Mouse (Mus musculus) heart, embryonic 12.5 days (tissue): Measurements from ENCODE around the gene Ube2g1. TPM values are rescaled to one million over a fixed set of nuclear protein-coding genes. Genes with fewer than 3 reads are reported as not detected.

ENCODE experiments used
- ATAC-seq: fragments of 200-750 bp; cut with Nextera tagmentation; 2 replicates; pipeline ENCODE4 v1.8.0; 2017; ENCODE audit warnings: moderate TSS enrichment, moderate library complexity; ENCODE audit not compliant: insufficient number of reproducible peaks, low FRiP score
- H3K27ac ChIP-seq: fragments of 300-500 bp; sonication (generic); 2 replicates; pipeline ENCODE4 v1.5.1; 2016; ENCODE audit warnings: mild to moderate bottlenecking, moderate library complexity; ENCODE audit not compliant: poor library complexity, severe bottlenecking
- H3K27me3 ChIP-seq: fragments of 300-500 bp; sonication (generic); replicated peaks from 2 replicates; pipeline ENCODE4 v1.6.1; 2016; ENCODE audit warnings: mild to moderate bottlenecking, moderate library complexity
- H3K36me3 ChIP-seq: fragments of 300-500 bp; sonication (generic); 2 replicates; pipeline ENCODE4 v1.6.1; 2016; ENCODE audit warnings: mild to moderate bottlenecking, moderate library complexity
- H3K4me1 ChIP-seq: fragments of 300-500 bp; sonication (generic); replicated peaks from 2 replicates; pipeline ENCODE4 v1.6.1; 2016; ENCODE audit warnings: mild to moderate bottlenecking
- H3K4me2 ChIP-seq: fragments of 300-500 bp; sonication (generic); 2 replicates; pipeline ENCODE4 v1.6.1; 2016; ENCODE audit warnings: mild to moderate bottlenecking, moderate library complexity
- H3K4me3 ChIP-seq: fragments of 300-500 bp; sonication (generic); 2 replicates; pipeline ENCODE4 v1.5.1; 2016; ENCODE audit warnings: mild to moderate bottlenecking
- H3K9ac ChIP-seq: fragments of 300-500 bp; sonication (generic); 2 replicates; pipeline ENCODE4 v1.6.1; 2016; ENCODE audit warnings: mild to moderate bottlenecking, moderate library complexity
- H3K9me3 ChIP-seq: fragments of 300-500 bp; sonication (generic); replicated peaks from 2 replicates; pipeline ENCODE4 v1.6.1; 2016; ENCODE audit warnings: mild to moderate bottlenecking, moderate library complexity
- WGBS: fragments of 180-500 bp; shearing (Covaris S2); methylation state at CpG from one replicate; pipeline ENCODE4 v1.1.7; 2016; 5-methylcytosine and 5-hydroxymethylcytosine counted together
- polyA plus RNA-seq: library from polyadenylated mRNA; unstranded; fragments of >200 nt; fragmentation: Nextera tagmentation; extraction: Ambion mirVana; gene quantifications from 2 replicates; pipeline ENCODE4 v1.2.1, GENCODE M21; 2016

Ube2g1 gene
- polyA plus RNA-seq, 1 experiment from 2014 or later = 68.5 TPM

- H3K4me2 ChIP-seq = peak overlapping the region; percentile 92
- peaks cover 4% of the 10 kb centered on the region; the same call in 1 of the 2 replicates for H3K27me3 ChIP-seq
- ATAC-seq = no peak
- WGBS = 1% methylated on average over 24 of the region's 24 CpGs
- peak overlapping the region; percentile 53 for H3K4me3 ChIP-seq
- H3K9me3 ChIP-seq = no peaks in the 10 kb centered on the region
- no peak overlapping the region for H3K27ac ChIP-seq
- no peaks in the 10 kb centered on the region for H3K36me3 ChIP-seq
- H3K4me1 ChIP-seq = no peaks in the 10 kb centered on the region; the same call in 1 of the 2 replicates
- peak overlapping the region; percentile 53 for H3K9ac ChIP-seq
These were observed 30.4 kb upstream of the Ube2g1 start for GRCm38 (mm10) chr11:72576466-72577351.

- no peak overlapping the region for H3K4me2 ChIP-seq
- H3K27ac ChIP-seq = no peak overlapping the region
- no peak for ATAC-seq
- H3K36me3 ChIP-seq = no peaks in the 10 kb centered on the region
- 71% methylated on average over 4 of the region's 4 CpGs for whole genome bisulfite sequencing
- H3K27me3 ChIP-seq = peaks cover 4% of the 10 kb centered on the region; the same call in 1 of the 2 replicates
- H3K9me3 ChIP-seq = no peaks in the 10 kb centered on the region
- H3K9ac ChIP-seq = no peak overlapping the region
- H3K4me3 ChIP-seq = no peak overlapping the region
- no peaks in the 10 kb centered on the region; the same call in 1 of the 2 replicates for H3K4me1 ChIP-seq
These were observed 28.6 kb upstream of the Ube2g1 start for GRCm38 (mm10) chr11:72578471-72578870.

- no peaks in the 10 kb centered on the region; the same call in 1 of the 2 replicates for H3K4me1 ChIP-seq
- no peak overlapping the region for H3K4me2 ChIP-seq
- WGBS = 76% methylated on average over 8 of the region's 8 CpGs
- no peak overlapping the region for H3K9ac ChIP-seq
- no peak for ATAC-seq
- H3K36me3 ChIP-seq = no peaks in the 10 kb centered on the region
- H3K4me3 ChIP-seq = no peak overlapping the region
- H3K27ac ChIP-seq = no peak overlapping the region
- peaks cover 4% of the 10 kb centered on the region; the same call in 1 of the 2 replicates for H3K27me3 ChIP-seq
- no peaks in the 10 kb centered on the region for H3K9me3 ChIP-seq
These were observed 25.3 kb upstream of the Ube2g1 start for GRCm38 (mm10) chr11:72581609-72582447.

GRCm38 (mm10) chr11:72582448-72582705 lies 24.7 kb upstream of the Ube2g1 start:
- no peak overlapping the region for H3K4me2 ChIP-seq
- WGBS = 89% methylated on average over 3 of the region's 3 CpGs
- ATAC-seq = no peak
- no peaks in the 10 kb centered on the region for H3K36me3 ChIP-seq
- H3K9ac ChIP-seq = no peak overlapping the region
- H3K4me1 ChIP-seq = no peaks in the 10 kb centered on the region
- no peak overlapping the region for H3K27ac ChIP-seq
- H3K9me3 ChIP-seq = no peaks in the 10 kb centered on the region
- peaks cover 4% of the 10 kb centered on the region; the same call in 1 of the 2 replicates for H3K27me3 ChIP-seq
- H3K4me3 ChIP-seq = no peak overlapping the region

- Histone ChIP-seq H3K9ac (no peak overlapping the region), H3K9me3 (no peaks in the 10 kb centered on the region), H3K4me2 (no peak overlapping the region), H3K4me3 (no peak overlapping the region), H3K27me3 (peaks cover 4% of the 10 kb centered on the region; the same call in 1 of the 2 replicates), H3K36me3 (no peaks in the 10 kb centered on the region), H3K4me1 (0 out of 2 replicates have a peak, but pooled peaks cover 3% of the 10 kb centered on the region), H3K27ac (no peak overlapping the region)
- no peak for ATAC-seq
- WGBS = 85% methylated on average over 2 of the region's 2 CpGs
These were observed 24.0 kb upstream of the Ube2g1 start for GRCm38 (mm10) chr11:72583092-72583491.

- Histone ChIP-seq H3K36me3 (no peaks in the 10 kb centered on the region), H3K9me3 (no peaks in the 10 kb centered on the region), H3K9ac (no peak overlapping the region), H3K4me2 (no peak overlapping the region), H3K4me3 (no peak overlapping the region), H3K27me3 (no peaks in the 10 kb centered on the region), H3K4me1 (0 out of 2 replicates have a peak, but pooled peaks cover 3% of the 10 kb centered on the region), H3K27ac (no peak overlapping the region)
- 89% methylated on average over 3 of the region's 3 CpGs for WGBS
- ATAC-seq = no peak
These were observed 20.5 kb upstream of the Ube2g1 start for GRCm38 (mm10) chr11:72586570-72586969.

- Histone ChIP-seq H3K27ac (no peak overlapping the region), H3K9me3 (no peaks in the 10 kb centered on the region)
- 40% methylated on average over 7 of the region's 7 CpGs for WGBS
These were observed 19.4 kb upstream of the Ube2g1 start for GRCm38 (mm10) chr11:72587537-72588233.

GRCm38 (mm10) chr11:72595010-72595737 lies 11.9 kb upstream of the Ube2g1 start:
- Histone ChIP-seq H3K27ac (no peak overlapping the region), H3K4me1 (no peaks in the 10 kb centered on the region), H3K36me3 (no peaks in the 10 kb centered on the region), H3K4me3 (no peak overlapping the region), H3K4me2 (no peak overlapping the region), H3K27me3 (no peaks in the 10 kb centered on the region), H3K9me3 (no peaks in the 10 kb centered on the region), H3K9ac (no peak overlapping the region)
- ATAC-seq = no peak
- 63% methylated on average over 2 of the region's 2 CpGs for WGBS

More at GRCm38 (mm10) chr11:72587537-72588233, 19.4 kb upstream of the Ube2g1 start:
- H3K36me3 ChIP-seq = no peaks in the 10 kb centered on the region
- no peak for ATAC-seq
- H3K4me3 ChIP-seq = no peak overlapping the region
- no peak overlapping the region for H3K4me2 ChIP-seq
- H3K9ac ChIP-seq = no peak overlapping the region
- no peaks in the 10 kb centered on the region for H3K27me3 ChIP-seq
- 0 out of 2 replicates have a peak, but pooled peaks cover 3% of the 10 kb centered on the region for H3K4me1 ChIP-seq

GRCm38 (mm10) chr11:72597780-72598179 lies 9.3 kb upstream of the Ube2g1 start:
- no peaks in the 10 kb centered on the region for H3K27me3 ChIP-seq
- H3K4me3 ChIP-seq = no peak overlapping the region
- no peaks in the 10 kb centered on the region for H3K36me3 ChIP-seq
- no peaks in the 10 kb centered on the region for H3K9me3 ChIP-seq
- no peak overlapping the region for H3K9ac ChIP-seq
- H3K27ac ChIP-seq = no peak overlapping the region
- no peak overlapping the region for H3K4me2 ChIP-seq
- no peak for ATAC-seq
- H3K4me1 ChIP-seq = no peaks in the 10 kb centered on the region
- WGBS = 78% methylated on average over 4 of the region's 4 CpGs

- Histone ChIP-seq H3K4me2 (peak overlapping the region; percentile 63), H3K27ac (peak overlapping the region; percentile 98), H3K36me3 (no peaks in the 10 kb centered on the region), H3K9ac (peak overlapping the region; percentile 96), H3K4me1 (peaks cover 13% of the 10 kb centered on the region), H3K4me3 (peak overlapping the region; percentile 88), H3K9me3 (no peaks in the 10 kb centered on the region), H3K27me3 (no peaks in the 10 kb centered on the region)
- peak; percentile 82 for ATAC-seq
- under 1% methylated on average over 79 of the region's 79 CpGs for WGBS
These were observed 487 bp downstream of the Ube2g1 start for GRCm38 (mm10) chr11:72607469-72608070.
